Mouse (Mus musculus) kidney, postnatal 4 days (tissue): Measurements from ENCODE around the gene Cep128.

Experiments used
- DNase-seq, 2 experiments: peaks; one replicate each; pipeline ENCODE4 v3.0.0; 2021; ENCODE audit warnings: mixed read lengths in 2 of 2

Gene Cep128

DNA sequence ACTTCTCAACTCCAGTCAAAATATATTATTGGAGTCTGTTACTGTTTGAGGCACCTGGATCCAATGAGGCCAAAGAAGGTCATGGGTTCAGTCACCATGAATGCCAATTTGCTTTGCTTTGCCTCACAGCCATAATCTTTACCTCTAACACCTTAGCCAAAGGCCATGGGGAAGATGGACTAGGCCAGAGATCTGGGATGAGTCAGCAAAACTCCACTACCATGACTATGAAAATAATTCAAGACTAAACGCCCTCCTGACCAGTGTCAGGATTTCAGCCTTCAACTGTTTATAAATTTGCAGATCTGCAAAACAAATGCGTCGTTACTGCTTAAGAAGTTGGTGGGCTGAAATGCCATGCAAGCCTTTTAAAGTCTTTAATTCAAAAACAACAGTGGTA lies 76.5 kb downstream of the Cep128 start:
- DNase-seq, result no peak

DNA sequence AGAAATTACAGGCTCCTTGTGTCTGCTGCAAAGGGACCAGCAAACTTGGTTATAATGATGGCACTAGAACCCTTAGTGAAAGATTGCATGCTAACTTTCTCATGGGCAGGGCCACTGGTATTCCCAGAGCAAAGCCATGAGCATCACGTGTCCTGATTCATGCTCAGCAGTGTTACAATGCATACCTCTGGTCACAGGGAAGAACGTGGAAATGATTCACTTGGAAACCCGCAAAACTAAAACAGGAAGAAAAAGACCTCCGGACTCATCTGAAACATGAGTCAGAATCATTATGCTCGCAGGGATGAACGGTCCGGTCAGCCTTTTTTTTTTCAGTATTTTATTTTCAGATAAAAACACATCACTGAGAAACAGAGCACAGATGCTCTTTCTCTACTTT lies 78.4 kb downstream of the Cep128 start:
- no peak for DNase-seq

DNA sequence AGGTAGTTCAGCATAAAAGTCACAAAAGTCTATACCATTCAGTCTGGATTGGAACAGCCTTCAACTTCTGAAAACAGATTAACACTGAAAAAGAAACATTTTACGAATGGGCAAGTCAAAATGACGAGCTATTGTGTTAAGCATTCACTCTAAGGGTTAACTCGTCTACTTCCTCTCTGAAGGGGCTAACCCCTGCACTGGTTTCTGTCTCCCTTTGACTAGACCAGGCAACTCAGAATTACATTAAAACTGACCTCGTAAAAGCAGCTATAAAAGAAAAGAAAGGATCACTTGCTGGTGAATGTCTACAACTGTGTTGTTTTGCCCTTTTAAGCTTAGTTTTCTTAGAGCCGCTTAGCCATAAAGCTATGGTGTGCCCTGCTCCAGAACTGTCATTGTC lies 79.2 kb downstream of the Cep128 start:
- no peak for DNase-seq

DNA sequence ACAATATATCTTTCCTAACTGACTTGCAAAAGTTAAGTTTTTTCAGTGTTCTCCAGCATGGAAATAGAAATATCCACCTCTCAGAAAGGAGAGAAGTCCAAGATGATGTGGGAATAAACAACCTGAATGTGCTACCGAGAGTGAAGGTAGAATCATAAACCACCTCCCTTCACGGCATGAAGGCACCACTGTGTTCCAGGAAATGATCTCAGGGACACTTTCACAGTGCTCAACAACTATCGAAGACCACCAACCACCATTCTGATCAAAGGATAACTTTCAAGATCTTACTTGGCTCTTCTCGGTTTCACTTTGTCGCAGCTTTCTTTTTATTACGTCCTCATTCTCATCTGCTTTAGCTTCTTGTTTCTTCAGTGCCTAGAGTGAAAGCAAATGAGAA lies 85.5 kb downstream of the Cep128 start:
- no peak for DNase-seq

DNA sequence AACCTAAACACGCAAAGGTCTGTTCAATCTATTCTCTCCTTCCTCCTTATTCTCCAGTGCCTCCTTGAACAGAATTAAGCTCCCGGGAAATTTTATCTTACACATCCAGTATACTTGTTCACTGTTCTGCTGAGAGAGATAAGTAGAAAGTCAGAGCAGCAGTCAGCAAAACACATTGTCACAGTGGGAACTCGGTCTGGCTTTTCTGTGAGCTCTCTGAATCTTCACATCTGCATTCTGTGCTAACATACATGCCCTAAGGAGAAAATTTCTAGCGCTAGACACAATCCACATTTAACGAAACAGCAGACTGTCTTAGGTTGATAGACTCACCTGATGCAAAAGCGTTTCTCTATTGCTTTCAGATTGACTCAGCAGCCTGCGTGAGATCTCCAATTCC lies 88.3 kb downstream of the Cep128 start:
- no peak for DNase-seq

DNA sequence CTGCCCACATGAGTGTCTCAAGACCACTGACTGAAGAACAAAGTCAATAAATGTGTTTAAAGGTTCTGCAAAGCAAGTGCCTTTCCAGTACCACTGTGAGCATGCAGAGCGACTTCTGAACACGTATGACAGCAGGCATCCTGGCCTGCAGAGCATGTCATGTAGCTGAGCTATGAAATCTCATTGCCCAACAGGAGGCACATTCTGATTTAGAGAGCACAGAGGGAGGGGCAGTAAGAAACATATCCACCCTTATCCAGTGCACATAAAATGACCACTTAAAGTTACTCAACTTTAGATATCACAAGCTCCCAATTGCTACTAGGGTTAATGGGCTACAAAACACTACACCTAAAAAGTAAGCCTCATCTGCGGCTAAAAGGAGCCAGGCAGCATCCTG lies 88.8 kb downstream of the Cep128 start:
- no peak for DNase-seq

DNA sequence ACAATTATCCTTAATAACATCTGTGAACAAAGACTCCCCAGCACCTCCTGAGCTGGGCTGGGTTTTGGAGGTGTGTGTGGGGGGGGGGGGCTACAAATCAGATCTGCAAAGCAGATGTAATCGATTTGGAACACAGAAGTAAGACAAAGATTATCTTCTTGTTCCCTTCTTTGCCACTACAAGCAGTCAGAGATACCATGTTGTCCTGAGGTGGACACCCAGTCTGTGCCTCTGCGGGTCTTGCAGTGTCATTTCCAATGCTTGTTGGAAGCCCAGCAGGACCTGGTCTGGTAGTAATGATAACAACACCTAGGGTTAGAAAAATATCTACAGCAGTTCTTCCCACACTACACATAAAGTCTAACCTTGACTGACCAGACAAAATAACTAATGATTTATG lies 110.3 kb downstream of the Cep128 start:
- DNase-seq, result no peak

DNA sequence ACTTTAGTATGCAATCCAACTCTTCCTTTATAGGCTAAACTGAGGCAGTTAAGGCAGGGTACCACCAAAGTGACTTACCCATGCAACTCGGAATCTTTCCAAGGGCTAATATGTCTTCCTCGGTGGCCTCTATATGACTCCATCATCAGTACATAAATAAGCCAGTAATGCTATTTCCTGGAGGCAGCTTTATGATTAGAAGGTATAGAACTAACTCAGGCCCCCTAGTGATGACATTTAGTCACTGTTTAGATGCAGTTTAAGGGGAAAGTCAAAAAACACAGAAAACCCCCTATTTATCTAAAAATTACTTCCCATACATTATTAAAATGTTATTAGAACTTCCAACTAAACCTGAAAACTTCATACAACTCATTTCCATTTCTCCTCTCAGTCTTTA lies 114.6 kb downstream of the Cep128 start:
- DNase-seq, result no peak

DNA sequence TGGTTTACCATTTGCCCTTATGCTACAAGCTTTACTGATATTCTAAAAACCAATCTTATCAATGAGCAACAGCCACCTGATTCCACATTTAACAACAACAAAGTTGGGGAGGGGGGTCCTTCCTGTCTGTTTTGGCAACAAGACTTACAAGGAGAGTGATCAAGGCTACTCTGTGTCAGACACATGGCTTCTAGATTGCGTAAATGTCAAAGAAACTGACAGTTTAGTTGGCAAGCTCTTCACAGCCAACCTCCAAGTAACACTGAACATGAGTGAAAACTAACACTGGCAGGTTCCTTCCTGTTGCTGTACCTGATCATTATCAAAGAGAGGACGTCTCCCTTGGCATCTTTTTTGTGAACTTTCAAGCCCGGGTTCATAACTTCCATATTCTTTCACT lies 115.2 kb downstream of the Cep128 start:
- no peak for DNase-seq

DNA sequence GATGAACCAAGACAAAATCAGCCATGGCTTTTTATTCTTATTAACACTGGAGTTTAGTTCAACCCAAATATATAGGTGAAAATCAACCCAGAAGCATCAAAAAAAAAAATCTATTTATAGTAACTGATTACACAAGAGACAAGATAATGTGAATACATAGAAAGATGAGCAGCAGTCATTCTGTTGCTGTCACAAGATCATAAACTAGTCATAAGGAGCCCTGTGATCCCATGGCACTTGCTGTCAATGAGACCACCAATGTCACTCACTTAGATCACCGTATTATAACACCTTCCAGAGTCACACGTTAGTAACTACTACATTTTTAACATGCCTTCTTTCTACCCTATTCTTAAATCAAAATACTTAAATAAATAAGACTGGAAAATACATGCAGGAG lies 118.2 kb downstream of the Cep128 start:
- no peak for DNase-seq

DNA sequence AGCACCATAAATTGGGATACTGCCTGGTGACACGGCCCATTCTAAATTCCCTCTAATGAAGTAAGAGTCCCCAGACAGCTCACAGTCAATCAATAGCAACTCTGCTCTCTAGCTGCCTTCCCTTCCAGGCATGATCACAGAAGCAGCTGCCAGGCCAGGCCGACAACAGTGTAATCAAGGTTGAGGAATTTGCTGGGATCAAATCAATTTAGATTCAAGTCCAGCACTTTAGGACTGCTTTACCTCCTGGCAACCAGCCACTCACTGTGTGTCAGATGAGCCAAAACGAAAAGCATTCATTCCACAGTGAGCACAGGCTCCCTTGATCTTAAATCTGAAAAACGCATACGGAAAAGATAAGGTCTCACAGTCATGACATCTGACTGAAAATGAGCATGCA lies 118.7 kb downstream of the Cep128 start:
- DNase-seq, result no peak

DNA sequence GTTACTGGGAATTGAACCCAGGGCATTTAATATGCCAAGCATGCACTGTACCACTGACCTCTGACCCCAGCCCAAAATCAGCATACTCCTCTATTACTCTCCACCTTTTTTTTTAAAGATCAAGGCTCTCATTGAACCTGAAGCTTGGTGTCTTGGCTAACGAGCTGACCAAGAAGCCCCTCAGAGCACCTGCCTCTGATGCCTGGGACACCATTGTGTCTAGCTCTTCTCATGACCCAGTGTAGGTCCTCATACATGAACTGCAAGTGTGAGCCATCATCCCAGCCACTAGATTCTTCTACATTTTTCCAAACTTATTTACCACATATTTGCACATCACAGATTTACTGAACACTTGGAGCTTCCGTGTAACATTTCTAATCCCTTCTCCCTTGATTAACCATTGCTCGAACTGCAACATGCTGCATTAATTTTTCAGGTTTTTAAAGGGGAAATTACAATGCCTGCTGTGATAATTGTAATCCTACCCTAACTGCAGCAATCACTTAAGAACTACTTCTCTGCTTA lies 119.3 kb downstream of the Cep128 start:
- no peak for DNase-seq

DNA sequence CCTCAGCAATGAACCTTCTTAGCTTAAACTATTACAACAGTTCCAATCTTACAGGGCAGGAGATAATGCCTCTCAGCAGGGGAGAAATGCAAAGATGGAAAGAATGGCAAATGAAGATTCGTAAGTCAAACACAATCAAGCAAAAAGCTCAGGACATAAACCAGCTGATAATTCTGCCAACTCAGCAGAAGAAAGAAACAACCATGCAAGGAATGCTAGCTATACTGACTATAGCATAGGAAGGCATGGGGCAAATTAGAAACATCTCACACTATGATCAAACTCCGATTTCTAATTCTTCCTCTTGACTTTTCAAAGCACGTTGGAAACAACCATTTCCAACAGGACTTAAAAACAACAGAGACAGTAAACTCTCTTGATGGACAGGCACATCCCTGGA lies 120.5 kb downstream of the Cep128 start:
- DNase-seq, result no peak

DNA sequence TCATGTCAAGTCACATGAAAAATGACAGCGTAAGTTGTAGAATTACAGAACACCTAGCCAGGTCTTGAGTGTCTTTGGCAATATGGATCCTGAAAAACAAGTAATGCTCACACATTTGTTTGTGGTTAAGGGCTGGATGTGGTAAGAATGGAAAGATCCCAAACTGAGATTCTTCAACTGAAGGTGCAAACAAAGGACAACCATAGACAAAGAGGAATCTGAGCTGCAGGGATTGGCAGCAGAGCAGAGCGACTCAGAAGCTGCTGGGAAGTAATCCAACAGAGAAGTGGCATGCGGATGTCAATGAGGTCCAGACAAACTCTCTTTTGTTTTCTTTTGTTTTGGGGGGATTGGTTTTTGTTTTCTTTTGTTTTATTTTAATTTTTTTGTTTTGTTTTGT lies 121.4 kb downstream of the Cep128 start:
- DNase-seq, result no peak

DNA sequence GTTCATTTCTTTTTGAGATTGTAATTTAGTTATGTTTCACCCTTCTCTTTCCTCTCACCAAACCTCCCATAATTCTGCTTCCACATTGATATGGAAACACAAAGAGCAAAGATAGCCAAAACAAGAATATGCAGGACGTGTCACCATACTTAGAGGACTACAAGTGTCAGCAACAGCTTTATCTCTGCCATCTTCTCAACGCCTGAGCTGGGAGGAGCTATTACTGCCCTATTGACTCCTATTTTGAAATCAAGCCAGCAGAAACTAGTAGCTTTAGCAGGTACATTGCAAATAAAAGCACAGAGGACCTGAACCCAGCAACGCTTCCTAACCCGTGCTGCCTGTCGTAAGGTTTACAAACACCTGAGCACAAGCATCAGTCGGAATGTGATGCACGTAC lies 127.9 kb downstream of the Cep128 start:
- DNase-seq, result no peak

DNA sequence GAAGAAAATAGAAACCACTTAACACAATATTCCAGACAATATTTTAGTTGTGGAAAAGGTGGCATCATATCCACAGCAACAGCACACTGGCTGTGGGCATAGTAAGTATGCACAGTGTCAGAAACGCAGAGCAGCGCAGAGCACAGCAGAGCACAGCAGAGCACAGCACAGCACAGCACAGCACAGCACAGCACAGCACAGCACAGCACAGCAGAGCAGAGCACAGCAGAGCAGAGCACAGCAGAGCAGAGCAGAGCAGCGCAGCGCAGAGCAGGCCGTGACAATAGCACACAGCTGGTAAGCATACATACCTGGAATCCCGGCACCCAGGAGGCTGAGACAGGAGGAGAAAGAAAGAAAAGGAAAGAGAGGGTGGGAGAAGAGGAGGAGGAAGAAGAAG lies 129.4 kb downstream of the Cep128 start:
- no peak for DNase-seq

DNA sequence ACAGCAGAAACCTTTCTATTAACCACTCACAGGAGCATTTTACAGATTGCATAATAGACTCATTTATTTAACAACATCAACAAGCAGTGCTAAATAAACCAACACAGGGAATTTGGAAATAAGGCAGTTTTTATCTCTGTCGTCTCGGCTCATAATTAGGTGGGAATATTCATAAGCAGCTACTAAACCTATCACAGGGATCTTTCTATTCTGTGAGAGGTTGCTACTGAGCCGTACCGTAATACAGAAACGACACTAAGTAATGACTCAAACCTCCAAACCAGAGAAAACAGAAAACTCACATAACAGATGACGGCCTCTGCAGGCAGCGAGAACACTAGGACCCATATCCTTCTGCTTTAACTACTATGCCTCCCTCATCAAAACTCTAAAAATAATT lies 163.6 kb downstream of the Cep128 start:
- no peak for DNase-seq

DNA sequence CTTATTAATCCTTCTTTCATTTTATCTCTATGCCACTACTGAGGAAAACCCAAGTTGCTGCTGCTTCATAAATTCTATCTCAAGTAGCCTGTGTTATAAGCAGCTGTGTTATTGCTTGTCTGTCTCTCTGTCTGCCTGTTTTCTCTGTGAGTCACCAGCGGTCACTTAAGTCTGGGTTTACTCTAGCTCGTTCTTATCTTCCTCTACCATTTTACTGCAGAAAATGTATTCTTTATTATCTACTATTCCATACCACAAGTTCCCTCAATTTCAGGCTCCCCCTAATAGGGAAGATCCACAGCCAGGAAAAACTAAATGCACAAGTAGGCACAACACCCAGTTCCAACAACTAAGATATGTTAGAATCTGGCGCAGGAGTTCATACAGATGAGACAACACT lies 178.7 kb downstream of the Cep128 start:
- DNase-seq, result no peak

DNA sequence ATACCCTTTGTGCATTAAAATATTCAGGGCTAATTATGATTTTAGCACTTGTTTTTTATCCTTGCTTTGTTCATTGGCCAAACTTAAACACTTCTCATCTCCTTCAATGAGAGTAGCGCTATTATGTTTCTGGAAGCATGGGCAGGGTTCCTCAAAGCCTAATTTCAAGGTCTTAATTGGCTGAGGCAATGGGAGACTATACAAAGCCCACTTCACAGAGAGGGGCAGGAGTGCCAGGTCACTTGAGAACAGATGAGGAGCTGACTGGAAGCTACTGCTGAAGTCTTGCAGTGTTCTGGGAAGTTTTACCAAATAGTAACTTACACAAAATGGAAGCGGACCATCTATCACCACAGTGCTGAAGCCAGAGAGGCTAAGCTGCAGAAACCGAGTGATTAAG lies 179.9 kb downstream of the Cep128 start:
- no peak for DNase-seq

DNA sequence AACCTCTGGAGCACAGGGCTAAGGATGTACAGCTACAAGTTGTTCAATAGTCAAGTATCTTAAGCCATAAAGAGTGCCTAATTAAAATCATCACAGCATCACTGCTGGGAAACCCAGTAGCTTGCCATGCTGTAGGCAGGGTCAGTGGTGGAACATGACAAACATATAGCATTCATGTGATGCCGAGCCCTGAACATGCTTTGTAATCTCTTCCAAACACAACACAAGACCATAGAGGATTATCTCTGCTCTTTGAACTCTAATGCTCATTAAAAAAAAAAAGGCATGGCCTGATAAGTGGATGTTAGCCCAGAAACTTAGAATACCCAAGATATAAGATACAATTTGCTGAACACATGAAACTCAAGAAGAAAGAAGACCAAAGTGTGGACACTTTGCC lies 181.7 kb downstream of the Cep128 start:
- no peak for DNase-seq

DNA sequence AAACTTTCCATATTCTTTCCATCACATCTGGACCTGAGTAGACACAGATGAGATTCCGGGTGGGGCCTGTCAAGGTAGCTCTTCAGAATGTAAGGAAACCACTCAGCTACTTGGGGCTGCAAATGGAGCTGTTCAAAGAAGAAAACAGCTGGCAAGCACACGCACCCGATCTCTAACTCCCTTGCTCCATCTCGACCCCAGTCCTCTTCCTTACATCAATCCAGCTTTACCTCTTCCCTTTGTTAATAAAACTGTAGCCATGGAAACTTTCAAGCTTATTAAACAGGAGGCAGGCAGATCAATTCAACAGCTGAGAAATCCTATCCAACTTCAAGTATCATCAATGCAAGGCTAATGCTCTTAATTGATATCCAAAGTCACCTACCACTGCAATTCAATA lies 195.1 kb downstream of the Cep128 start:
- DNase-seq, result no peak

DNA sequence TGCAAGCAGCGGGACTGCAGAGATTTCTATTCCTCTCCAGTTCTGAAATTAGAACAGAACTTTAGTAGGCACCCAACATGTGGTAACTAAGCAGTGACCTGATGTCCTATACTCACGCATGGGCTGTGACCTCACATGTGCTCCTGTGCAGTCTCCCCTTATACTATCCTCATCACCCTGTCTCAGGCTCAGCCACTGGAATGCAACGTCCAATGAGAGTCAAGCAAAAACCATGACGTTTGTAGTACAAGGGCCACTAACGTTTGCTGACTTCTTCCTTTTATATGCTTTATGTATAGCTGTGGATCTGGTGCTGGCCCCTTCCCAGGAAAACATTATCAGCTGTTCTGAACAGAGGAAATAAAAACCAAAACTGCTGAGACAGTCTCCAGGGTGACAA lies 198.6 kb downstream of the Cep128 start:
- no peak for DNase-seq

DNA sequence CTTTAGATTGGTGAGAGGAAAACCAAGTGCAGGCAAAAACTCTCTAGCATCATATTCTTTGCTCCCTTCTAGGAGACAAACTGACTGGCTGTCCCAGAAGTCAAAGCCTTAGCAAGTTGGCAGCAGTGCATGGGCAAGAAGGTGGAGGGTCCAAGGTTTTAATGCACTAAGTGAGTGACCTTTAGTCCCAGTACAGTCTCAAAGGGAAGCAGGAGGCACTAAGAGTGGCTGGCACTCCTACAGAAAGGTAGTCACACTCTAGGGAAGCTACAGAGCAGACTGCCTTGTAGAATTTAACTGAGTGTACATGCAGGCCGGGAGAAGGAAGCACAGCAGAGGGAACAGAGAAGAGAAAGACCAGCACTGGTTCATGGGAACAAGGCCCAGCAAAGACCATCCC lies 199.6 kb downstream of the Cep128 start:
- no peak for DNase-seq

DNA sequence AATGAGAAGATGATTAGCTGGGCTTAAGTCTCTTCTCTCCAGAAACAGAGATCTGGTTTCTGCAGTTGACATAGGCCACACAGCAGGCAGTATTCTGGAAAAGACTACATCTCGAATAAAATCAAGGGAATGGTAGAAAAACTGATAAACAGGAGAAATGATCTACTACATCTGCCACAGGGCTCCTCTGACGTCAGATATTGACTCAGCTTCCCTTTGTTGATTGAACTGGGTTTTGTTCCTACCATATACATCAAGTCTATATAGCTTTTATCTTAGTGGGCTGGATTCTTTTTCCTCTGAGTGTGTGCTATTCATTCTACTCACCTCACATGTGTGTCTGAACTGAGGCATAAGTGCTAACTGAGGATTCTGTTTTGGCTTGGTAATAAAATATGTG lies 200.3 kb downstream of the Cep128 start:
- DNase-seq, result no peak

DNA sequence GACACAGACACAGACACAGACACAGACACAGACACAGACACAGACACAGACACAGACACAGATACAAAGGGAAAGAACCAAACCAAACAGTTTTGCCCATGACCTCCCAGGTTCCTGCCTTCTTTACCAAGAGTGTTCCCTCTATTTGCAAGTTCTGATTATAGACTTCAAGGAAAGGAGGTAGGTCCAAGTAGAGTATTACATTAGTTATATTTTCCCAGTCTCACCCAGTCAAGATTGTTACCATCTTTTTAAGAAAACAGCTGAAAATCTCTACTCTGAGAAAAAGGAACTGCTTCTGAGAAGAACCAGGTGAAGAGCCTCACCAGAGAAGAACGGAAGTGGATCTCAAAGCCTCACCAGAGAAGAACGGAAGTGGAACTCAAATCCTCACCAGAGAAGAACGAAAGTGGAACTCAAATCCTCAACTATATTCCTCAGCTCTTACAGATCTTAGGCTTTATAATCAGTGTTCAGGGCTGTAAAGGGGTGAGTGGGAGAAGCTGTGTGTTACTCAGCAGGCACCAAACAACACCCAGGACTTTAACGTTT lies 200.8 kb downstream of the Cep128 start:
- DNase-seq, result no peak
